10 mouse cellular contexts compared by ENCODE assay signal in genomic region chr15:102115731-102116231, GRCm38 (mm10). TPM values are rescaled to one million over a fixed set of nuclear protein-coding genes. Genes with fewer than 3 reads are reported as not detected.
A peak's percentile ranks its signal among the peaks of the same experiment; 100 is the strongest.
DNase-seq lines count a peak whose midpoint lies in the region; ATAC-seq and TF ChIP-seq lines count a peak whose summit lies in the region.
"Had no signal": no experiment of that assay in that cellular context is flagged by ENCODE, and none has a peak within 500 bp of the region (broad histone marks: within the 10 kb centered on the region; RNA-seq: fewer than 3 reads in every experiment).

No protein-coding gene starts in this region.

- TF ChIP-seq CTCF in lung, postnatal 0 days (IDR thresholded peaks at IDR 0.05): no peak
- TF ChIP-seq CTCF in stomach, postnatal 0 days (IDR thresholded peaks at IDR 0.05; ENCODE audit: low read depth): no peak

- H3K9ac ChIP-seq in forebrain, embryonic 13.5 days: peak overlapping the region; percentile 37; the same call in 1 of the 2 replicates
- H3K9ac ChIP-seq in forebrain, embryonic 16.5 days (replicated peaks; ENCODE audit: low read depth, low read length): no peak overlapping the region
- H3K9ac ChIP-seq in lung, postnatal 0 days (replicated peaks; ENCODE audit: low read depth): no peak overlapping the region
- no peak overlapping the region for H3K9ac ChIP-seq in stomach, postnatal 0 days (ENCODE audit: low read length)
- H3K9ac ChIP-seq: limb, embryonic 12.5 days had no signal

- DNase-seq in lung, postnatal 0 days (ENCODE audit: low spot score): peak; percentile 7
- DNase-seq in lung, postnatal 25 days (ENCODE audit: low spot score): no peak
- DNase-seq in cerebellum, postnatal 10 days: peak; percentile 71 to 78
- DNase-seq in stomach, postnatal 0 days (ENCODE audit: low spot score): no peak
- DNase-seq in kidney, postnatal 4 days: no peak

- TF ChIP-seq EP300 in lung, postnatal 0 days (IDR thresholded peaks at IDR 0.05): no peak
- no peak for TF ChIP-seq EP300 in stomach, postnatal 0 days (optimal IDR thresholded peaks at IDR 0.05)

- 59% methylated on average over 9 of the region's 9 CpGs for WGBS in forebrain, embryonic 13.5 days
- 68% methylated on average over 9 of the region's 9 CpGs for WGBS in forebrain, embryonic 16.5 days
- 77% methylated on average over 9 of the region's 9 CpGs for WGBS in lung, postnatal 0 days
- 68% methylated on average over 9 of the region's 9 CpGs for whole genome bisulfite sequencing in stomach, postnatal 0 days

- no peak for ATAC-seq in forebrain, embryonic 13.5 days
- ATAC-seq in forebrain, embryonic 16.5 days: no peak
- ATAC-seq in lung, postnatal 0 days: no peak
- ATAC-seq in stomach, postnatal 0 days (ENCODE audit: low FRiP score, low TSS enrichment): no peak

- peaks cover 49% of the 10 kb centered on the region for H3K36me3 ChIP-seq in forebrain, embryonic 13.5 days (ENCODE audit: poor library complexity, severe bottlenecking)
- H3K36me3 ChIP-seq in forebrain, embryonic 16.5 days (ENCODE audit: control insufficient read depth, insufficient read depth): peaks cover 14% of the 10 kb centered on the region
- H3K36me3 ChIP-seq in lung, postnatal 0 days (ENCODE audit: insufficient read depth, low read length): peaks cover 61% of the 10 kb centered on the region
- H3K36me3 ChIP-seq in megakaryocyte, embryonic 14.5 days (replicated peaks; ENCODE audit: low read length): peaks cover 57% of the 10 kb centered on the region
- peaks cover 33% of the 10 kb centered on the region for H3K36me3 ChIP-seq in stomach, postnatal 0 days (ENCODE audit: control insufficient read depth, insufficient read depth, low read length)

- H3K9me3 ChIP-seq in forebrain, embryonic 13.5 days (replicated peaks): no peaks in the 10 kb centered on the region
- no peaks in the 10 kb centered on the region for H3K9me3 ChIP-seq in forebrain, embryonic 16.5 days (ENCODE audit: control insufficient read depth, low read length)
- no peaks in the 10 kb centered on the region for H3K9me3 ChIP-seq in lung, postnatal 0 days (ENCODE audit: low read length)
- H3K9me3 ChIP-seq in megakaryocyte, embryonic 14.5 days: no peaks in the 10 kb centered on the region
- H3K9me3 ChIP-seq in stomach, postnatal 0 days (ENCODE audit: control insufficient read depth, low read length): no peaks in the 10 kb centered on the region
- H3K9me3 ChIP-seq: limb, embryonic 12.5 days had no signal

- H3K4me3 ChIP-seq in forebrain, embryonic 13.5 days: no peak overlapping the region
- no peak overlapping the region for H3K4me3 ChIP-seq in forebrain, embryonic 16.5 days (replicated peaks; ENCODE audit: low read length)
- H3K4me3 ChIP-seq in lung, postnatal 0 days (ENCODE audit: low read depth, low read length): no peak overlapping the region
- H3K4me3 ChIP-seq in megakaryocyte, embryonic 14.5 days (replicated peaks): peak overlapping the region; percentile 38
- H3K4me3 ChIP-seq in stomach, postnatal 0 days (ENCODE audit: low read depth, low read length): no peak overlapping the region
- H3K4me3 ChIP-seq: limb, embryonic 12.5 days had no signal

- peak overlapping the region; percentile 84 for H3K27ac ChIP-seq in forebrain, embryonic 13.5 days
- H3K27ac ChIP-seq in forebrain, embryonic 16.5 days (ENCODE audit: low read length): no peak overlapping the region
- no peak overlapping the region for H3K27ac ChIP-seq in lung, postnatal 0 days (ENCODE audit: low read length)
- H3K27ac ChIP-seq in stomach, postnatal 0 days (replicated peaks): no peak overlapping the region
- H3K27ac ChIP-seq: kidney, postnatal 0 days; limb, embryonic 12.5 days had no signal

- H3K4me1 ChIP-seq in forebrain, embryonic 13.5 days: peaks cover 31% of the 10 kb centered on the region
- peaks cover 19% of the 10 kb centered on the region for H3K4me1 ChIP-seq in forebrain, embryonic 16.5 days (replicated peaks; ENCODE audit: control insufficient read depth, insufficient read depth, low read length)
- no peaks in the 10 kb centered on the region for H3K4me1 ChIP-seq in lung, postnatal 0 days (ENCODE audit: insufficient read depth, low read depth, low read length)
- H3K4me1 ChIP-seq in megakaryocyte, embryonic 14.5 days: peaks cover 31% of the 10 kb centered on the region
- no peaks in the 10 kb centered on the region for H3K4me1 ChIP-seq in stomach, postnatal 0 days (replicated peaks; ENCODE audit: control insufficient read depth, insufficient read depth)
- H3K4me1 ChIP-seq: limb, embryonic 12.5 days had no signal

- H3K27me3 ChIP-seq in forebrain, embryonic 13.5 days: 0 out of 2 replicates have a peak, but pooled peaks cover 4% of the 10 kb centered on the region
- H3K27me3 ChIP-seq in forebrain, embryonic 16.5 days (replicated peaks; ENCODE audit: control insufficient read depth, insufficient read depth, low read length): no peaks in the 10 kb centered on the region
- H3K27me3 ChIP-seq in lung, postnatal 0 days (replicated peaks; ENCODE audit: insufficient read depth, low read length): no peaks in the 10 kb centered on the region
- H3K27me3 ChIP-seq in megakaryocyte, embryonic 14.5 days (replicated peaks): peaks cover 22% of the 10 kb centered on the region
- no peaks in the 10 kb centered on the region for H3K27me3 ChIP-seq in stomach, postnatal 0 days (ENCODE audit: control insufficient read depth, insufficient read depth, low read length)
- H3K27me3 ChIP-seq: limb, embryonic 12.5 days had no signal

- H3K4me2 ChIP-seq in forebrain, embryonic 13.5 days: no peak overlapping the region
- no peak overlapping the region for H3K4me2 ChIP-seq in forebrain, embryonic 16.5 days (ENCODE audit: low read length)
- H3K4me2 ChIP-seq in lung, postnatal 0 days (replicated peaks; ENCODE audit: low read depth, low read length): no peak overlapping the region
- H3K4me2 ChIP-seq in stomach, postnatal 0 days (replicated peaks; ENCODE audit: low read depth): no peak overlapping the region
- H3K4me2 ChIP-seq: limb, embryonic 12.5 days had no signal

RNA-seq across cellular contexts. Expression of gene Tns2, which starts 15.6 kb away (rescaled TPM):
- 4.5 and 6.7 TPM in 2 replicates for polyA plus RNA-seq in forebrain, embryonic 13.5 days (2015; fragmentation: Nextera tagmentation; extraction: Ambion mirVana)
- 6.9 and 7.7 TPM in 2 replicates for polyA plus RNA-seq in forebrain, embryonic 16.5 days (2015; fragmentation: Nextera tagmentation; extraction: Ambion mirVana)
- 48.7 and 51.6 TPM in 2 replicates for polyA plus RNA-seq in lung, postnatal 0 days (2015; fragmentation: Nextera tagmentation; extraction: Ambion mirVana)
- 0.43 TPM in 1 of 2 replicates, not detected in the other for polyA plus RNA-seq in megakaryocyte, embryonic 14.5 days (2012; ENCODE audit: insufficient read depth, low replicate concordance)
- 11.9 and 15.5 TPM in 2 replicates for polyA plus RNA-seq in stomach, postnatal 0 days (2015; fragmentation: Nextera tagmentation; extraction: Ambion mirVana)

RNA-seq across cellular contexts. Expression of gene Spryd3, which starts 20.3 kb away (rescaled TPM):
- 21.7 and 25.4 TPM in 2 replicates for polyA plus RNA-seq in forebrain, embryonic 13.5 days (2015; fragmentation: Nextera tagmentation; extraction: Ambion mirVana)
- polyA plus RNA-seq in forebrain, embryonic 16.5 days (2015; fragmentation: Nextera tagmentation; extraction: Ambion mirVana): 48.2 and 56.4 TPM in 2 replicates
- 20.4 and 22.2 TPM in 2 replicates for polyA plus RNA-seq in lung, postnatal 0 days (2015; fragmentation: Nextera tagmentation; extraction: Ambion mirVana)
- 9.5 and 25.9 TPM in 2 replicates for polyA plus RNA-seq in megakaryocyte, embryonic 14.5 days (2012; ENCODE audit: insufficient read depth, low replicate concordance)
- 28.5 and 29.0 TPM in 2 replicates for polyA plus RNA-seq in stomach, postnatal 0 days (2015; fragmentation: Nextera tagmentation; extraction: Ambion mirVana)

RNA-seq across cellular contexts. Expression of gene Igfbp6, which starts 28.4 kb away (rescaled TPM):
- polyA plus RNA-seq in forebrain, embryonic 13.5 days (2015; fragmentation: Nextera tagmentation; extraction: Ambion mirVana): 0.37 and 0.40 TPM in 2 replicates
- 2.2 and 2.4 TPM in 2 replicates for polyA plus RNA-seq in forebrain, embryonic 16.5 days (2015; fragmentation: Nextera tagmentation; extraction: Ambion mirVana)
- polyA plus RNA-seq in lung, postnatal 0 days (2015; fragmentation: Nextera tagmentation; extraction: Ambion mirVana): 109 and 123 TPM in 2 replicates
- 1.2 TPM in 1 of 2 replicates, not detected in the other for polyA plus RNA-seq in megakaryocyte, embryonic 14.5 days (2012; ENCODE audit: insufficient read depth, low replicate concordance)
- 30.6 and 39.5 TPM in 2 replicates for polyA plus RNA-seq in stomach, postnatal 0 days (2015; fragmentation: Nextera tagmentation; extraction: Ambion mirVana)

RNA-seq across cellular contexts. Expression of gene Soat2, which starts 34.5 kb away (rescaled TPM):
- polyA plus RNA-seq in forebrain, embryonic 13.5 days (2015; fragmentation: Nextera tagmentation; extraction: Ambion mirVana): 0.10 TPM in 1 of 2 replicates, not detected in the other
- polyA plus RNA-seq in forebrain, embryonic 16.5 days (2015; fragmentation: Nextera tagmentation; extraction: Ambion mirVana): not detected in 2 replicates
- polyA plus RNA-seq in lung, postnatal 0 days (2015; fragmentation: Nextera tagmentation; extraction: Ambion mirVana): 0.08 and 0.16 TPM in 2 replicates
- 0.76 and 3.6 TPM in 2 replicates for polyA plus RNA-seq in megakaryocyte, embryonic 14.5 days (2012; ENCODE audit: insufficient read depth, low replicate concordance)
- polyA plus RNA-seq in stomach, postnatal 0 days (2015; fragmentation: Nextera tagmentation; extraction: Ambion mirVana): 5.9 and 6.0 TPM in 2 replicates
- polyA plus RNA-seq: limb, embryonic 12.5 days had no signal

RNA-seq across cellular contexts. Expression of gene Eif4b, which starts 42.2 kb away (rescaled TPM):
- polyA plus RNA-seq in forebrain, embryonic 13.5 days (2015; fragmentation: Nextera tagmentation; extraction: Ambion mirVana): 90.5 and 102 TPM in 2 replicates
- 109 and 117 TPM in 2 replicates for polyA plus RNA-seq in forebrain, embryonic 16.5 days (2015; fragmentation: Nextera tagmentation; extraction: Ambion mirVana)
- 54.0 and 61.8 TPM in 2 replicates for polyA plus RNA-seq in lung, postnatal 0 days (2015; fragmentation: Nextera tagmentation; extraction: Ambion mirVana)
- 18.2 and 102 TPM in 2 replicates for polyA plus RNA-seq in megakaryocyte, embryonic 14.5 days (2012; ENCODE audit: insufficient read depth, low replicate concordance)
- polyA plus RNA-seq in stomach, postnatal 0 days (2015; fragmentation: Nextera tagmentation; extraction: Ambion mirVana): 46.5 and 48.4 TPM in 2 replicates

Comparison
In these comparisons a context has a peak if more than half of its experiments do, and no peak if none do; other contexts are left out.
1. DNase-seq: peak in lung, postnatal 0 days (single experiment) and cerebellum, postnatal 10 days (2 of 2); none in lung, postnatal 25 days (single experiment), stomach, postnatal 0 days (single experiment) and kidney, postnatal 4 days (0 of 2).